Mouse (Mus musculus) small intestine, adult 10 weeks (tissue): ENCODE measurements around the gene Lrrc40. TPM values are rescaled to one million over a fixed set of nuclear protein-coding genes. Genes with fewer than 3 reads are reported as not detected.

Source experiments
- polyA plus RNA-seq: library from polyadenylated mRNA; stranded (reverse); fragments of 350-450 nt; fragmentation: Illumina TruSeq; extraction: RNeasy Lipid Tissue Mini Kit (QIAGEN cat#74804); gene quantifications from one replicate; pipeline ENCODE4 v1.2.3, GENCODE M21; 2014; ENCODE audit warnings: low replicate concordance

Lrrc40 gene
- 50.6 TPM for polyA plus RNA-seq

DNA sequence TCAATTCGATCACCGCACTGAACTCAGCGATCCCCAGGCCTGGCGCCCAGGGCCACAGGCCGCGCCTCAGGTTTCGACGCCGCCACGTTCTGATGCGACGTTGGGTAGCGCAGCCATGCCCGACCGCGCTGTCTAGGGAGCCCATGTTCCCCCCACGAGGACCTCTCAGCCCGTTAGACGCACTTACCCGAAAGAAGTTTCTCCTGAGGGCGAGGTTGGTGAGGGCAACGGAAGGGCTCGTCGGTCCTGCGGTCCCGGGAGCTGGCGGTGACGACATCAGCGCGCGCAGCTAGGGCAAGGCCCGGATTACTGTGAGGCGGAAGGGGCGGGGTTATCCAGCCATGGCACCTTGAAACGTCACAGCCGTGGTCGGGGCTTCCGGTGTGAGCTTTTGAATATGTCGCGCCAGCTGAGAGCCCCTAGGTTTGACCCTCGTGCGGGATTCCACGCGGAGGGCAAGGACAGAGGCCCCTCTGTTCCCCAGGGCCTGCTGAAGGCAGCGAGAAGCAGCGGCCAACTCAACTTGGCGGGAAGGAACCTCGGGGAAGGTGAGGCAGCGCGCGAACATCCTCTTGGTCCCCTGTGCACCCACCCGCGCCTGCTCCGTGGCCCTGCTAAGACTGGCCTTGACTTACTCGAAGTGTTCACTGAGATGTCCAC is at the start of gene Lrrc40, which contains the start of gene Srsf11:
Lrrc40 (plus strand) TSS at position 334 of the 660 bp plus-strand sequence.
Srsf11 (minus strand) TSS at position 311 of the 660 bp plus-strand sequence.

Other genes starting within 250 kb of the Lrrc40 start
- gene Cth, start 111.6 kb upstream of the Lrrc40 start, polyA plus RNA-seq, result 131 TPM
- 155 TPM for gene Ankrd13c, start 89.4 kb upstream of the Lrrc40 start, polyA plus RNA-seq
- 493 TPM for gene Srsf11, start within 50 bp of the Lrrc40 start, polyA plus RNA-seq